Comparison of ENCODE assay signal across 11 mouse cellular contexts in genomic region chr8:64317815-64318214, GRCm38 (mm10).
"Had no signal": no experiment of that assay in that cellular context is flagged by ENCODE, and none has a peak within 500 bp of the region (broad histone marks: within the 10 kb centered on the region; RNA-seq: fewer than 3 reads in every experiment).

No protein-coding gene starts in this region.

- H3K27ac ChIP-seq: layer of hippocampus, adult 2 months; liver, embryonic 15.5 days; midbrain, embryonic 10.5 days; neural tube, embryonic 12.5 days had no signal

- H3K9me3 ChIP-seq: limb, embryonic 10.5 days; liver, embryonic 15.5 days; midbrain, embryonic 10.5 days; neural tube, embryonic 12.5 days had no signal

- H3K4me3 ChIP-seq: layer of hippocampus, adult 2 months; limb, embryonic 10.5 days; liver, embryonic 15.5 days; midbrain, embryonic 10.5 days; neural tube, embryonic 12.5 days had no signal

- H3K36me3 ChIP-seq: limb, embryonic 10.5 days; liver, embryonic 15.5 days; midbrain, embryonic 10.5 days; neural tube, embryonic 12.5 days had no signal

- H3K27me3 ChIP-seq: liver, embryonic 15.5 days; neural tube, embryonic 12.5 days had no signal

- H3K4me2 ChIP-seq: liver, embryonic 11.5 days; liver, embryonic 15.5 days; lung, embryonic 14.5 days; neural tube, embryonic 12.5 days had no signal

- H3K9ac ChIP-seq: liver, embryonic 15.5 days; lung, embryonic 14.5 days; neural tube, embryonic 12.5 days had no signal

- DNase-seq: kidney, postnatal 4 days; midbrain, embryonic 14.5 days; thymus, adult 18-20 months; thymus, postnatal 25 days had no signal

- H3K4me1 ChIP-seq: liver, embryonic 15.5 days had no signal
